ENCODE assay signal across 8 mouse cellular contexts in the genomic region with DNA sequence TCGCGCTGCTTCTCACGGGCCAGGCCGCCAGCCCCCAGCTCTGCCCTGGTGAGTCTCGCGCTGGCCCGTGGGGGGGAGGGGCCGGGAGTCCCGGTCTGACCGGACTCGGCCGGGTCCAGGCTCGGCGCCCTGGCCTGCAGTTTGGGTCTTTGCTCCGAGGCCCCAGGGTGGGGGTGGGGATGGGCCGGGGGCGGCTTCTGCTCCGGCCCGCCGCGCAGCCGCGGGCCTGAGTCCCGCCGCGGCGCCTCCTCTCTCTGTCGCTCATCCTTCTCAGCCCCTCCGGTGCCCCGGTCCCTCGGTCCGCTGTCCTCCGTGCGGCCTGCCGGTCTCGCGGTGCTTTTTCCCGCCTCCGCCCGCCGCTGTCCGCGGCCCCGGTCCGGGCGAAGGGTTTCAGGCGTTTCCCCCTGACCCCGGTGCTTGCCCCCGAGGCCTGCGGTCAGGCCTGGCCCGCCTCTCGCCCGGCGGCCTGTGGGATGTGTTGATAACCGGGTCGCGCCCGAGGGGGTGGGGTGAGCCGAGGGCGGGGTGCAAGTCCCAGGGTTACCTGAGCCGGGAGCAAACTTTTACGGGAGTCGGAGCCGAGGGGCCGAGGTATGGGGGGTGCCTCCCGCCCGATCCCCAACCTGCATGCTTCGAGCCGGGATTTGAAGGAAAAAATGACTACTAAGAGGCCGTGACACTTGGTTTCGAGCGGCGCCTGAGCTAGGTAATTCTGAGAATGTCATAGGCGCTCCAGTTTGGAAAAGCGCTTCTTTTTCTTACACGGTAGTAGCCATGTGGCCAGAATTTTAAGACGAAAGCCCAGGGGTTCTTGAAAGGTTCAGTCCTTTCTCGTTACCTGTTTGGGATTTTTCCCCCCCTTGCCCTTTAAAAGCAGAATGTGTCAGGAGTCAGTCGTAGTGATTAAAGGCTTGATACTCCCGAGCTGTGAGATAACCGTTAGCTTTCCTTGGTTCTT. TPM values are rescaled to one million over a fixed set of nuclear protein-coding genes. Genes with fewer than 3 reads are reported as not detected.
A peak's percentile ranks its signal among the peaks of the same experiment; 100 is the strongest.
DNase-seq lines count a peak whose midpoint lies in the region; ATAC-seq lines count a peak whose summit lies in the region.

No protein-coding gene starts in this region.

- peak; percentile 71 for DNase-seq in A20 (ENCODE audit: low read depth, low spot score)
- DNase-seq in adrenal gland, postnatal 14 days = peak; percentile 70
- DNase-seq in heart, adult 8-10 months (ENCODE audit: low spot score) = peak; percentile 32
- DNase-seq in kidney, adult 8-10 months = peak; percentile 54 to 57
- peak; percentile 79 to 81 for DNase-seq in lung, adult 18-20 months
- DNase-seq in thymus, postnatal 0 days (ENCODE audit: low spot score) = peak; percentile 28

- H3K4me1 ChIP-seq in embryonic facial prominence, embryonic 13.5 days = peaks cover 34% of the 10 kb centered on the region
- H3K4me1 ChIP-seq in neural tube, embryonic 14.5 days (ENCODE audit: control insufficient read depth, insufficient read depth, low read length) = peaks cover 26% of the 10 kb centered on the region

- peak overlapping the region; percentile 65 for H3K4me2 ChIP-seq in embryonic facial prominence, embryonic 13.5 days
- H3K4me2 ChIP-seq in neural tube, embryonic 14.5 days (ENCODE audit: low read depth, low read length) = peak overlapping the region; percentile 93

- peak; percentile 17; the same call in 1 of the 2 replicates for ATAC-seq in embryonic facial prominence, embryonic 13.5 days (ENCODE audit: insufficient number of reproducible peaks, insufficient read depth, low FRiP score, low TSS enrichment, low read depth)
- ATAC-seq in neural tube, embryonic 14.5 days (ENCODE audit: low read depth) = peak; percentile 7

- no peaks in the 10 kb centered on the region for H3K9me3 ChIP-seq in embryonic facial prominence, embryonic 13.5 days
- H3K9me3 ChIP-seq in neural tube, embryonic 14.5 days (ENCODE audit: control insufficient read depth, low read length) = no peaks in the 10 kb centered on the region

- peak overlapping the region; percentile 98 for H3K27ac ChIP-seq in embryonic facial prominence, embryonic 13.5 days
- peak overlapping the region; percentile 98 for H3K27ac ChIP-seq in neural tube, embryonic 14.5 days (ENCODE audit: low read depth, low read length)

- H3K27me3 ChIP-seq in embryonic facial prominence, embryonic 13.5 days = no peaks in the 10 kb centered on the region
- no peaks in the 10 kb centered on the region for H3K27me3 ChIP-seq in neural tube, embryonic 14.5 days (ENCODE audit: control insufficient read depth, insufficient read depth, low read length)

- H3K36me3 ChIP-seq in embryonic facial prominence, embryonic 13.5 days = peaks cover 1% of the 10 kb centered on the region
- no peaks in the 10 kb centered on the region for H3K36me3 ChIP-seq in neural tube, embryonic 14.5 days (ENCODE audit: control insufficient read depth, insufficient read depth, low read length)

- WGBS in embryonic facial prominence, embryonic 13.5 days = 1% methylated on average over 65 of the region's 81 CpGs
- under 1% methylated on average over 63 of the region's 81 CpGs for WGBS in neural tube, embryonic 14.5 days

- peak overlapping the region; percentile 100 for H3K4me3 ChIP-seq in embryonic facial prominence, embryonic 13.5 days
- peak overlapping the region; percentile 100 for H3K4me3 ChIP-seq in neural tube, embryonic 14.5 days (ENCODE audit: low read depth, low read length)

- H3K9ac ChIP-seq in embryonic facial prominence, embryonic 13.5 days = peak overlapping the region; percentile 100
- peak overlapping the region; percentile 99 for H3K9ac ChIP-seq in neural tube, embryonic 14.5 days (replicated peaks; ENCODE audit: low read depth, low read length)

RNA-seq across cellular contexts. Expression of gene Hnrnpr, which starts 0.6 kb away (rescaled TPM):
- total RNA-seq in adrenal gland, postnatal 14 days (2021) = 82.8 and 90.1 TPM in 2 replicates
- polyA plus RNA-seq in embryonic facial prominence, embryonic 13.5 days (2015; fragmentation: Nextera tagmentation; extraction: Ambion mirVana) = 256 and 263 TPM in 2 replicates
- 10 to 100 TPM; 34.6 to 47.6 (median 41.4) TPM for total RNA-seq in heart, adult 8-10 months (2022)
- polyA plus RNA-seq in neural tube, embryonic 14.5 days (2014; fragmentation: Nextera tagmentation; extraction: Ambion mirVana) = 167 and 173 TPM in 2 replicates
- 113 and 119 TPM in 2 replicates for polyA plus RNA-seq in thymus, postnatal 0 days (2015; fragmentation: Nextera tagmentation; extraction: Ambion mirVana)

RNA-seq across cellular contexts. Expression of gene Zfp46, which starts 26.8 kb away (rescaled TPM):
- total RNA-seq in adrenal gland, postnatal 14 days (2021) = 27.1 and 28.8 TPM in 2 replicates
- polyA plus RNA-seq in embryonic facial prominence, embryonic 13.5 days (2015; fragmentation: Nextera tagmentation; extraction: Ambion mirVana) = 25.2 and 30.5 TPM in 2 replicates
- 10 to 100 TPM; 31.3 to 46.4 (median 39.0) TPM for total RNA-seq in heart, adult 8-10 months (2022)
- 51.3 and 51.8 TPM in 2 replicates for polyA plus RNA-seq in neural tube, embryonic 14.5 days (2014; fragmentation: Nextera tagmentation; extraction: Ambion mirVana)
- 7.5 and 8.2 TPM in 2 replicates for polyA plus RNA-seq in thymus, postnatal 0 days (2015; fragmentation: Nextera tagmentation; extraction: Ambion mirVana)

Comparison
In these comparisons a context has a peak if more than half of its experiments do, and no peak if none do; other contexts are left out.
1. Peak in every context shown above with its lines: DNase-seq, ATAC-seq, H3K4me3 ChIP-seq and H3K27ac ChIP-seq.
2. DNase-seq: peak in every context shown above with its lines; median percentile 80 in lung, adult 18-20 months; 71 in A20; 70 in adrenal gland, postnatal 14 days; 56 in kidney, adult 8-10 months; 32 in heart, adult 8-10 months; 28 in thymus, postnatal 0 days.